Mouse (Mus musculus) ES-E14 (cell line): Measurements from ENCODE around the gene Ttll8.

ENCODE experiments used
- CHD2 ChIP-seq: IDR thresholded peaks from 2 replicates; pipeline ENCODE4 v1.6.1; 2014; ENCODE audit warnings: mild to moderate bottlenecking, low read depth, low read length, inconsistent platforms
- ZC3H11A ChIP-seq: IDR thresholded peaks from 2 replicates; pipeline ENCODE4 v1.6.1; 2012; ENCODE audit warnings: low read depth, mild to moderate bottlenecking, inconsistent platforms, low read length, borderline replicate concordance

- TF ChIP-seq CHD2 (no peak), ZC3H11A (no peak)
Observed at GRCm38 (mm10) chr15:88848661-88849060, 105.6 kb downstream of the Ttll8 start.
